Mouse (Mus musculus): ENCODE measurements around the gene Cldn3. TPM values are rescaled to one million over a fixed set of nuclear protein-coding genes. Genes with fewer than 3 reads are reported as not detected.
"Not testable (repeated sequence)": the region's sequence is repeated elsewhere in the genome, so short reads cannot be mapped to it uniquely, and the experiment has no call there.

Gene Cldn3
- polyA plus RNA-seq, 1 experiment = 26.7 TPM

DNA sequence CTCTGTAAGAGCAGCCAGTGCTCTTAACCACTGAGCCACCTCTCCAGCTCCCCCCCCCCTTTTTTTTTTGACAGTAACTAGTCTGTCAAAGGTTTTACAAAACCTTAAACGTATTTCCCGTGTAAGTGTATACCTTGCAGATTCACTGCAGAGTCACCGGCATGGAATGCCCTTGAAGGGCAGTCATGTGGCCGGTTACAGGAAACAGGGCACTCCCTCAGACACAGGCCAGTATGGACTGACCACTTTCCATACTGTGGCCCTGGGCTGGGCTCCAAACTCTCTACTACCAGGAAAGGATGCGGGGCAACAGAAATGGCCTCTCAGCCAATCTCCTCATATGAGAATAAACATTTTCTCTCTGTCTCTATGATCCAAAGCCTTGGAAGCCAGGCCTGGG lies 30.5 kb upstream of the Cldn3 start:
- 38% methylated on average over 5 of the region's 5 CpGs for WGBS

DNA sequence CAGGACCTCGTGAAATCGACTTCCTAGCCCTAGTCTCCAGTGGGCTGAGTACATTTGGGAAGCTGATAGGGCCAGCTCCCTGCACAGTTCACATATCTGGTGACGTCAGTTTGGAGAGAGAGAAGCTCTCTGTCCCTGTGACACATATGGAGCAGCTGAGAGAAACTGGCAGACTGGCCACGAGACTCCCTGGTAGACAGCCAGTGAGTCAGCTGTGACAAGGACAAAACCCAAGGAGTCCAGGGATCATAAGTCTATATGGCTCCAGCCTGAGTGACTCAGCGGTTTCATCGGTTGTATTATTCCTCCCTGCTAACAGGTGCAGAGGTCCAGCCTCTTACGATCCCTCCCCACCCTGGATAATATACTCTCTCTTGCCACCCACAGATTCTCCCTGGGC lies 26.9 kb upstream of the Cldn3 start:
- 61% methylated on average over 7 of the region's 7 CpGs for WGBS
- Histone ChIP-seq H3K4me1 (ENCODE audit: control insufficient read depth, insufficient read depth, low read length) (no peaks in the 10 kb centered on the region), H3K4me3 (ENCODE audit: insufficient read depth, low read depth, low read length) (no peak overlapping the region), H3K27me3 (replicated peaks; ENCODE audit: control insufficient read depth, insufficient read depth, low read length) (no peaks in the 10 kb centered on the region), H3K27ac (ENCODE audit: insufficient read depth, low read depth, low read length) (no peak overlapping the region), H3K36me3 (ENCODE audit: control insufficient read depth, insufficient read depth, low read length) (no peaks in the 10 kb centered on the region)
- DNase-seq = peak; percentile 24
- TF ChIP-seq POLR2A (IDR thresholded peaks at IDR 0.05; ENCODE audit: low read depth, low read length) (no peak), CTCF (conservative IDR thresholded peaks at IDR 0.05; ENCODE audit: insufficient read depth, insufficient read length, low read depth, low read length) (no peak)

More for the DNA sequence above, 30.5 kb upstream of the Cldn3 start:
- Histone ChIP-seq H3K27me3 (replicated peaks; ENCODE audit: control insufficient read depth, insufficient read depth, low read length) (no peaks in the 10 kb centered on the region), H3K4me1 (ENCODE audit: control insufficient read depth, insufficient read depth, low read length) (no peaks in the 10 kb centered on the region), H3K4me3 (ENCODE audit: insufficient read depth, low read depth, low read length) (no peak overlapping the region), H3K27ac (ENCODE audit: insufficient read depth, low read depth, low read length) (no peak overlapping the region), H3K36me3 (ENCODE audit: control insufficient read depth, insufficient read depth, low read length) (no peaks in the 10 kb centered on the region)
- no peak for DNase-seq
- TF ChIP-seq POLR2A (IDR thresholded peaks at IDR 0.05; ENCODE audit: low read depth, low read length) (no peak), CTCF (conservative IDR thresholded peaks at IDR 0.05; ENCODE audit: insufficient read depth, insufficient read length, low read depth, low read length) (no peak)

DNA sequence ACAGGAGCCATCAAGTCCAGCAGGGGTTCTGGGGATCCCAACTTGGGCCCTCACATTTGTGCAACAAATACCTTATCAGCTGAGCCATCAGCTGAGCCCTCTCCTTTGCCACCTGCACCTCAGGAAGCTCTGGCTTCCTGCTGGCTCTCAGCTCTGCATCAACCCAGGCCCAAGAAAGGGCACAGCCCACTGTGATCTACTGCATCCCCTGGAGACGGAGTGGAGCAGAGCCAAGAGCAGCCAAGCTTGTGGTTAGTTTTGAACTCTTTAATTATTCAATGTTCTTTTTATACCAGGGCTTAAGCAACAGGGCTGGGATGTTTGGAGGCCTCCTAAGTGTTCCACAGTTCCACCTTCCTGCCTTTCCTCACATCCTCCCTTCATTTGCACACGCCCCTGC lies 25.6 kb upstream of the Cldn3 start:
- no peaks in the 10 kb centered on the region for H3K4me1 ChIP-seq (ENCODE audit: control insufficient read depth, insufficient read depth, low read length)
- TF ChIP-seq CTCF (conservative IDR thresholded peaks at IDR 0.05; ENCODE audit: insufficient read depth, insufficient read length, low read depth, low read length) (no peak), POLR2A (IDR thresholded peaks at IDR 0.05; ENCODE audit: low read depth, low read length) (no peak)
- no peak overlapping the region for H3K4me3 ChIP-seq (ENCODE audit: insufficient read depth, low read depth, low read length)
- H3K27me3 ChIP-seq (replicated peaks; ENCODE audit: control insufficient read depth, insufficient read depth, low read length) = no peaks in the 10 kb centered on the region
- DNase-seq = no peak
- H3K36me3 ChIP-seq (ENCODE audit: control insufficient read depth, insufficient read depth, low read length) = no peaks in the 10 kb centered on the region
- WGBS = 58% methylated on average over 2 of the region's 2 CpGs
- no peak overlapping the region for H3K27ac ChIP-seq (ENCODE audit: insufficient read depth, low read depth, low read length)

DNA sequence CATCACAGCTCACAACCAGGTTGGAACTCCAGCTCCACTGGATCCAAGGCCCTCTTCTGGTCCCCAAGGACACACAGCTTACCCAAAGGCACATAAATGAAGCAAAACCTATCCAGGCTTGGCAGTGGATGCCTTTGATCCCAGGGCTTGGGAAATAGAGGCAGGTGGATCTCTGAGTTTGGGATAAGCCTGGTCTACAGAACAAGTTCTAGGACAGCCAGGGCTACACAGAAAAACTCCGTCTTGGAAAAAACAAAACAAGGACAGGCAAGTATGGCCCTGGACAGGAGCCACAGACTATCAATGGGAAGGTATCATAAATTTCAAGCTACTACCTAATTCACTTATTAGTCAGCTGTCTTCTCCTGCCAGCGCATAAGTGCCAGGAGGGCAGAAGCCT lies 24.5 kb upstream of the Cldn3 start:
- no peak for DNase-seq
- Histone ChIP-seq H3K36me3 (ENCODE audit: control insufficient read depth, insufficient read depth, low read length) (no peaks in the 10 kb centered on the region), H3K27ac (ENCODE audit: insufficient read depth, low read depth, low read length) (no peak overlapping the region), H3K4me3 (ENCODE audit: insufficient read depth, low read depth, low read length) (no peak overlapping the region), H3K27me3 (replicated peaks; ENCODE audit: control insufficient read depth, insufficient read depth, low read length) (no peaks in the 10 kb centered on the region), H3K4me1 (ENCODE audit: control insufficient read depth, insufficient read depth, low read length) (no peaks in the 10 kb centered on the region)
- no peak for TF ChIP-seq CTCF (conservative IDR thresholded peaks at IDR 0.05; ENCODE audit: insufficient read depth, insufficient read length, low read depth, low read length)
- TF ChIP-seq POLR2A (IDR thresholded peaks at IDR 0.05; ENCODE audit: low read depth, low read length) = no peak
- WGBS = 91% methylated on average over 2 of the region's 2 CpGs

DNA sequence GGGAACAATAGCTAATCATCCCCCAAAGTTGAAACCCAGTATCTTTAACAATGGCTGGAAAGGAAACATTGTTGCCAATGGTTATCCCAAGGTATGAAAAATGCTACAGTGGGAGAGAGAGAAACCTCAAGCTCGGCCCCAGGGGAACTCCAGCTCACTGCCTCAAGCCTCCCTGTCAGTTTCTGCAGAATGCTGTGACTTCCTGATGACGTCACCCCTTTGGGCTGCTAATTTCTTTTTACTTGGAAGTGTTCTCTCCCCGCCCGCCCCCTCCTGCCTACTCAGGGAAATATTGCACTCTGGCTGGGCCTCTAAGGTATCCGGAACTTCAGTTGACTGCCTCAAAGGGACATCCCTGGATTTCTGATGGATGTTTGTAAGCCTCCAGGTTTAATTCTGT lies 22.5 kb upstream of the Cldn3 start:
- Histone ChIP-seq H3K36me3 (ENCODE audit: control insufficient read depth, insufficient read depth, low read length) (no peaks in the 10 kb centered on the region), H3K4me3 (ENCODE audit: insufficient read depth, low read depth, low read length) (no peak overlapping the region), H3K4me1 (ENCODE audit: control insufficient read depth, insufficient read depth, low read length) (no peaks in the 10 kb centered on the region), H3K27ac (ENCODE audit: insufficient read depth, low read depth, low read length) (no peak overlapping the region), H3K27me3 (replicated peaks; ENCODE audit: control insufficient read depth, insufficient read depth, low read length) (no peaks in the 10 kb centered on the region)
- TF ChIP-seq POLR2A (IDR thresholded peaks at IDR 0.05; ENCODE audit: low read depth, low read length) (no peak), CTCF (conservative IDR thresholded peaks at IDR 0.05; ENCODE audit: insufficient read depth, insufficient read length, low read depth, low read length) (no peak)
- WGBS = 57% methylated on average over 5 of the region's 5 CpGs
- peak; percentile 58 for DNase-seq

DNA sequence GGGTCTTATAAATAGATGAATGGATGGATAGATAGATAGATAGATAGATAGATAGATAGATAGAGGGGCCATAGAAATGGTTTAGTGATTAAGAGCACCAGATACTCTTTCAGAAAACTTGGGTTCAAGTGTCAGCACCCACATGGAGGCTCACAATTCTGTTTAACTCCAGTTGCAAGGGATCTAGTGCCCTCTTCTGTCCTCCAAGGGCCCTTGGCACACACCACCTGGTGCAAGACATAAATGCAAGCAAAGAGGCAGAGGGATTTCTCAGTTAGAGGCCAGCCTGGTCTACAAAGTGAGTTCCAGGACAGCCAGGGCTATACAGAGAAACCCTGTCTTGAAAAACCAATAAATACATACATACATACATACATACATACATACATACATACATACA lies 21.4 kb upstream of the Cldn3 start:
- DNase-seq; H3K27ac ChIP-seq (ENCODE audit: insufficient read depth, low read depth, low read length); H3K27me3 ChIP-seq (replicated peaks; ENCODE audit: control insufficient read depth, insufficient read depth, low read length); H3K36me3 ChIP-seq (ENCODE audit: control insufficient read depth, insufficient read depth, low read length); H3K4me1 ChIP-seq (ENCODE audit: control insufficient read depth, insufficient read depth, low read length); H3K4me3 ChIP-seq (ENCODE audit: insufficient read depth, low read depth, low read length): not testable (repeated sequence)

DNA sequence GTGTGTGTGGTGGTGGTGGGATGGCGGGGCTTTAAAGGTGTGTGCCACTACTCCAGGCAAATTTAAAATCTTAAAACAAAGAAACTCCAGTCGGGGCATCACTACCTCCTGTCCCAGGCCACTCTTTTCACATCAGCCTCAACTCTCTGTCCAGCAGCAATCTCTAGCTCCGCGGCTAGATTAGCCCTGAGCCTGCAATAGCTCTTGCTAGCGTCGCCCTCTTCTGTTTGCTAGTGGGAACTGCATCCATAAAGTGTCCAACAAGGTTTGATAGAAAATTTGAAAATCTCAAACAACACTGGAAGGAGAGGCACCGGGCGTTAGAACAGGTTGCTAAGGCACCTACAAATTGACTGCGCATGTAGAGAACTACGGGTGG lies 20.6 kb upstream of the Cldn3 start:
- TF ChIP-seq CTCF (conservative IDR thresholded peaks at IDR 0.05; ENCODE audit: insufficient read depth, insufficient read length, low read depth, low read length) (peak; percentile 86), POLR2A (IDR thresholded peaks at IDR 0.05; ENCODE audit: low read depth, low read length) (no peak)
- no peaks in the 10 kb centered on the region for H3K36me3 ChIP-seq (ENCODE audit: control insufficient read depth, insufficient read depth, low read length)
- no peak overlapping the region for H3K27ac ChIP-seq (ENCODE audit: insufficient read depth, low read depth, low read length)
- peak; percentile 84 for DNase-seq
- no peaks in the 10 kb centered on the region for H3K27me3 ChIP-seq (replicated peaks; ENCODE audit: control insufficient read depth, insufficient read depth, low read length)
- no peaks in the 10 kb centered on the region for H3K4me1 ChIP-seq (ENCODE audit: control insufficient read depth, insufficient read depth, low read length)
- 5% methylated on average over 10 of the region's 10 CpGs for WGBS
- H3K4me3 ChIP-seq (ENCODE audit: insufficient read depth, low read depth, low read length) = no peak overlapping the region

Data from kidney, adult 2 months (tissue).